Mouse (Mus musculus): ENCODE results near the gene Dnajc13. TPM values are rescaled to one million over a fixed set of nuclear protein-coding genes. Genes with fewer than 3 reads are reported as not detected.

The Dnajc13 gene
- polyA plus RNA-seq, 1 experiment from 2014 or later: 14.8 TPM

DNA sequence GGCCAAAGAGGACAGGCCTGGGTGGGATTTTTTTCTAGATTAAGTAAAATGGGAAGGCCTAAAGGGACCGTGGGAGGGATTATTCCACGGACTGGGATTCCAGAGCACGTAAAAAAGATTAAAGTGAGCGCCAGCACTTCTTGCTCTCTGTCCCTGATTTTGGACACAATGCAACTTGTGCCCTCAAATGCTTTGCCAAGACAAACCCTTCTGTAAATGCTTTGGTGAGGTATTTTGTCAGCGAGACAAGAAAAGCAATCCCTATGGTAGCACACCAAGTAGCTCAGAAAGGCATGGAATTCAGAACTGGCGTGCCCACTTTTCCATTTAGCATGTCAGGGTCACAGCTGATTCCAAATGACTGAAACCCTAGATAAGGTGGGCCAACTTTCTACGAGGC is 113.8 kb downstream of the Dnajc13 start:
- no peaks in the 10 kb centered on the region for H3K4me1 ChIP-seq (replicated peaks)
- no peaks in the 10 kb centered on the region for H3K9me3 ChIP-seq (replicated peaks)
- no peak overlapping the region for H3K4me2 ChIP-seq
- H3K4me3 ChIP-seq: no peak overlapping the region
- no peak overlapping the region for H3K27ac ChIP-seq
- H3K36me3 ChIP-seq: peaks cover 30% of the 10 kb centered on the region
- no peaks in the 10 kb centered on the region for H3K27me3 ChIP-seq
- 77% methylated on average over 7 of the region's 7 CpGs for WGBS
- no peak overlapping the region for H3K9ac ChIP-seq
- no peak for ATAC-seq (replicated peaks; ENCODE audit: insufficient number of reproducible peaks, insufficient read depth, low FRiP score, low read depth)

DNA sequence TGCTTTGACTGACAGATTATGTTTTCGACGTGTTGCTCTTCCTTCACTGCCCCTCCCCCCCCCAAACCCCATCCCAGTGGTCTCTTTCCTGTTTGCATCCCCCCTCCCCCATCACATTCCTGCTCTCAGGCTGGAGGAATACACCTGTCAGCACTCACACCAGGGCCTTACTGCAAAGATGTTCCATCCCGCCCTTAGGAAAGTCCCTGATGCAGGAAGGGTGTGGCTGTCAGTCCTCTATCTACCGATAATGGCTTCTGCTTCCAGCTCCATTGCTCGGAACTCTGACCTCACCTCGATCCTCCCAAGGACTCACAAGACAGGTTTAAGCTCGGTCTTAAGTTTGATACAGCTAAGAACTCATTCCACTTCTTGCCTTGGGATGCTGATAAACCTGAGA is 116.0 kb downstream of the Dnajc13 start:
- no peak overlapping the region for H3K9ac ChIP-seq
- no peak overlapping the region for H3K27ac ChIP-seq
- 56% methylated on average over 7 of the region's 7 CpGs for WGBS
- H3K4me1 ChIP-seq (replicated peaks): no peaks in the 10 kb centered on the region
- H3K4me2 ChIP-seq: no peak overlapping the region
- no peak for ATAC-seq (replicated peaks; ENCODE audit: insufficient number of reproducible peaks, insufficient read depth, low FRiP score, low read depth)
- H3K9me3 ChIP-seq (replicated peaks): no peaks in the 10 kb centered on the region
- H3K36me3 ChIP-seq: peaks cover 18% of the 10 kb centered on the region
- no peaks in the 10 kb centered on the region for H3K27me3 ChIP-seq
- no peak overlapping the region for H3K4me3 ChIP-seq

DNA sequence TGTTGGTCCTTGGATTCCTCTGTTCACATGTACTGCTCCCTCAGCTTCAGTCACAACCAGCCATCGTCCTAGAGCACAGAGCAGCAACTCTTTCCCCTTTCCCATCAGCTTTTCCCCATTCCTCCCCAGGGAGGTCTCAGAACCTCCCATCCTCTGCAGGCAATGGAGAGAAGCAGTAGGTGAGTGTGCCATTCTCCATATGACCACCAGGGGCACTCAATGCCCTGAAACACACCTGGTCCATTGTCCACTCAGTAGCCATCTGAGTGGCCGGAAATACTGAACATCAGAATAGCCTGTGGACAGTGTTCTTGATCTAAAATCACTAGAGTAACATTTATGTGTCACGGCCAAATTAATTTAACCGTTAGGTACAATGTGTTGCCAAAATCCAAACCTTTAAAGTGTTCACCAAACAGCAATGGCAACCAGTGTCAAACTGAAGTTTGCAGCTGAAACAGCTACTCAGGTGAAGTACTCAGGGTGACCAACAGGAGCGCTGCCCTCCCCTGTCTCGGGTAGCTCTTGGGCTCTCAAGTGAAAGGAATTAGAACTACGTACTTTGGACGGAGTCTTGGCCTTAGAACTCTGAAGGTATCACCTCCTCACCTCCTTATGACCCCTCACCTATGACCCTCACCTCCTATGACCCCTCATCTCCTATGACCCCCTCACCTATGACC is 118.3 kb downstream of the Dnajc13 start:
- WGBS: 78% methylated on average over 8 of the region's 8 CpGs
- Histone ChIP-seq H3K27ac (no peak overlapping the region), H3K9me3 (replicated peaks) (no peaks in the 10 kb centered on the region), H3K9ac (no peak overlapping the region), H3K4me3 (no peak overlapping the region), H3K4me2 (no peak overlapping the region), H3K4me1 (replicated peaks) (no peaks in the 10 kb centered on the region), H3K36me3 (no peaks in the 10 kb centered on the region), H3K27me3 (no peaks in the 10 kb centered on the region)
- no peak; the same call in 1 of the 2 replicates for ATAC-seq (replicated peaks; ENCODE audit: insufficient number of reproducible peaks, insufficient read depth, low FRiP score, low read depth)

DNA sequence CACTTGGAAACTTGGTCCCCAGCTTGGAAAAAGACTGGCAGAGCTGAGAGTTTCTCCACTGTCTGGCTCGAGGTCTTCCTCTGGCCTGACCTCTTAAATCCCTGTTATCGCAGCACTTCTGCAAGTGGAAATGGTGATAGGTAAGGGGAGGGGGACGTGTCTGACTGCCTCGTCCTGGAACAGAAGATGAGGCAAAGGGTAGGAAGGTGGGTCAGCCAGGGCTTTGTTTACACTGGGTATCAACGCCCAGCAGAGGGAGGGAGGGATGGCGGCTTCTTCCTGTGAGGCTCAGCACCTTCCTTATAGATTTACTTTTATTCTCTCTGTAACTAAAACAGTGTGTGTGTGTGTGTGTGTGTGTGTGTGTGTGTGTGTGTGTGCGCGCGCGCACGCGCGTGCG is 119.9 kb downstream of the Dnajc13 start:
- Histone ChIP-seq H3K27ac (no peak overlapping the region), H3K9ac (no peak overlapping the region), H3K4me3 (no peak overlapping the region), H3K27me3 (no peaks in the 10 kb centered on the region), H3K36me3 (no peaks in the 10 kb centered on the region), H3K4me1 (replicated peaks) (no peaks in the 10 kb centered on the region), H3K4me2 (no peak overlapping the region), H3K9me3 (replicated peaks) (no peaks in the 10 kb centered on the region)
- peak; percentile 60; the same call in 1 of the 2 replicates for ATAC-seq (replicated peaks; ENCODE audit: insufficient number of reproducible peaks, insufficient read depth, low FRiP score, low read depth)
- 75% methylated on average over 14 of the region's 14 CpGs for WGBS

DNA sequence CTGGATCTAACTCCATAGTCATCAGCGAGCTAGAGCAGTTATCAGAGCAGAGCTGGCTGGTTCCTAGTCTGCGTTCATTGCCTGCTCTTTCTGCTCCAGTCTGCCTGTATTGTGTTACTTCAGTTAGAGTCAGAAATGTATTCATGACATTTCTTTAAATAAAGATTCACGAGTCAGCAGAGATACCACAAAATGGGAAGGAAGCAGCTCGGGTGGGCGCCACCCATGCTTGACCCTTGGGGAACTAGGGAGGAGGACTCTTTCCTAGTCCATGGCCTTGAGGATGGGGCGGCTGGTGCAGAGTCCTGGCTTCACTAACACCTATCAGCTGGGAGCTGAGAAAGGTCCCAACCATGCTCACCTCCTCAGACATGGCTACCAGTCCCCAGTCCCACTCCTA is 122.4 kb downstream of the Dnajc13 start:
- Histone ChIP-seq H3K4me1 (replicated peaks) (no peaks in the 10 kb centered on the region), H3K4me3 (no peak overlapping the region), H3K4me2 (no peak overlapping the region), H3K27me3 (no peaks in the 10 kb centered on the region), H3K9ac (no peak overlapping the region), H3K27ac (no peak overlapping the region), H3K9me3 (replicated peaks) (no peaks in the 10 kb centered on the region), H3K36me3 (no peaks in the 10 kb centered on the region)
- 73% methylated on average over 6 of the region's 6 CpGs for WGBS
- no peak for ATAC-seq (replicated peaks; ENCODE audit: insufficient number of reproducible peaks, insufficient read depth, low FRiP score, low read depth)

DNA sequence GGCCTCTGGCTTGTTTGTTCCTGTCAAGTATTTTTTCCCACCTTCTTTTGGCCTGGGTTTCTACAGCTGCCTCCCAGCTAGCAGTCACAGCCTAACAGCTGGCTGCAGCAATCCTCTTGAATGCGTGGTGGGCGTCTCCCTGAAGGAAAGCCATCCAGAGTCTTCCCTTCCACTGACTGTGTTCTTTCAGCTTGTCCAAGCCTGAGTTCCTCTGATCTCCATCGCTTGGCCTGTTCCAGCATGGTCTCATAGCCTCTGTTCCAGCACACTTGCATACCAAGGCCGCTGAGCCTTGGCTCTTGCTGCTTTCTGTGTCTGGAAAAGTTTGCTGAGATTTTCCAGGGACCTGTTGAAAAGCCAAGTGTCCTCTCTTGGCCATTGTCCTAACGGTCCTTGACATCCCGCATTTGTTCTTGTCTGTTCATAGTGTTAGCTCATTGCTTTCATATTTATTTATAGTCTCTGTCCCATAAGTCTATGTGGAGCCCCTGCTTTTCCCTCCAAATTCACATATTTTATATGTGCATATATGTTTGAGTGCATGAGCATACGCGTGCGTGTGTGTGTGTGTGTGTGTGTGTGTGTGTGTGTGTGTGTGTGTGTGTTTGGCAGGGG is 132.5 kb downstream of the Dnajc13 start:
- no peak overlapping the region for H3K4me3 ChIP-seq
- H3K9me3 ChIP-seq (replicated peaks): no peaks in the 10 kb centered on the region
- H3K9ac ChIP-seq: no peak overlapping the region
- WGBS: 66% methylated on average over 9 of the region's 9 CpGs
- ATAC-seq (replicated peaks; ENCODE audit: insufficient number of reproducible peaks, insufficient read depth, low FRiP score, low read depth): peak; percentile 76
- H3K4me2 ChIP-seq: no peak overlapping the region
- no peaks in the 10 kb centered on the region for H3K27me3 ChIP-seq
- H3K36me3 ChIP-seq: no peaks in the 10 kb centered on the region
- peaks cover 8% of the 10 kb centered on the region for H3K4me1 ChIP-seq (replicated peaks)
- H3K27ac ChIP-seq: peak overlapping the region; percentile 47; the same call in 1 of the 2 replicates

DNA sequence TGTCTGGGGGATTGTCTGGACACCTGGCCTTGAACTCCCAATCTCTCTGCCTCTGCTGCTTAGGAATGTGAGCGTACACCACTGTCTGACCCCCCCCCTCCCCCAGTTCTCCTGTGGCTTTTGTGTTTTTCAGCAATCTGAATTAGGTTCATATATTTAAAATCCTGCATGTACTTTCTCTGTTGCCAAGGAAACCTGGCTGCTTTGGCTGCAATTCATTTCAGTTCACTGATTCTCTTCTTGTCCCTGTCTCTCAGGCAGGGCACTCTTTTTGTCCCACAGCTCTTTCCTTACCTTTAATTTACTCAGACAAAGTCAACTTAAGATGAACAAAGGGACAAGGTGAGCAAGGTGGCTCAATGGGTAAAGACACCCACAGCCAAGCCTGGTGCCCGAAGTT is 134.6 kb downstream of the Dnajc13 start:
- H3K9ac ChIP-seq: no peak overlapping the region
- H3K4me2 ChIP-seq: no peak overlapping the region
- H3K27me3 ChIP-seq: no peaks in the 10 kb centered on the region
- H3K9me3 ChIP-seq (replicated peaks): no peaks in the 10 kb centered on the region
- H3K27ac ChIP-seq: no peak overlapping the region
- H3K36me3 ChIP-seq: no peaks in the 10 kb centered on the region
- peaks cover 8% of the 10 kb centered on the region for H3K4me1 ChIP-seq (replicated peaks)
- 81% methylated on average over 2 of the region's 2 CpGs for WGBS
- ATAC-seq (replicated peaks; ENCODE audit: insufficient number of reproducible peaks, insufficient read depth, low FRiP score, low read depth): no peak
- no peak overlapping the region for H3K4me3 ChIP-seq

DNA sequence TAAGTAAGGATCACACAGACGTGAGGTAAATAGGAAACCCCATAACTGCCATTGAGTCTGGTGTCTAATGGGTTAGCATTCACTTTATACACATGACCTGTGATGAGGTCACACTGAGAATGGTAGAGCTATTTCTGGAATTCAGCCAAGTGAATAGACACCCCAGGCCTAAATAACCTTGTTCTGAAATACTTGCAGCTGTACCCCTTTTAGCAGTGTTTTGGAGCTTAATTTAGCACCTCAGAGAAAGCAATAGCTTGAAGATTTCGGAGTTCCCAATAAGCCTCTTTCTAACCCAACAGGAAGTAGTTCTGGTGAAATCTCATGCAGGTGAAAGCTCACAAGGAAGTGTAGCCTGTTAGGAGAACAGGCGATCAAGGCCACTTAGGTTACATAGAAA is 135.9 kb downstream of the Dnajc13 start, which contains the start of gene Ackr4:
TSS of gene Ackr4 (minus strand) at position 101 of the 400 bp plus-strand sequence.
- no peak for ATAC-seq (replicated peaks; ENCODE audit: insufficient number of reproducible peaks, insufficient read depth, low FRiP score, low read depth)
- Histone ChIP-seq H3K4me3 (no peak within 1 kb of the TSS), H3K9me3 (replicated peaks) (no peaks in the 10 kb centered on the region), H3K27ac (no peak within 1 kb of the TSS), H3K27me3 (no peaks in the 10 kb centered on the region), H3K9ac (no peak within 1 kb of the TSS), H3K36me3 (no peaks in the 10 kb centered on the region), H3K4me2 (no peak within 1 kb of the TSS), H3K4me1 (replicated peaks) (peaks cover 8% of the 10 kb centered on the region)
- 80% methylated on average over 3 of the region's 3 CpGs for WGBS

DNA sequence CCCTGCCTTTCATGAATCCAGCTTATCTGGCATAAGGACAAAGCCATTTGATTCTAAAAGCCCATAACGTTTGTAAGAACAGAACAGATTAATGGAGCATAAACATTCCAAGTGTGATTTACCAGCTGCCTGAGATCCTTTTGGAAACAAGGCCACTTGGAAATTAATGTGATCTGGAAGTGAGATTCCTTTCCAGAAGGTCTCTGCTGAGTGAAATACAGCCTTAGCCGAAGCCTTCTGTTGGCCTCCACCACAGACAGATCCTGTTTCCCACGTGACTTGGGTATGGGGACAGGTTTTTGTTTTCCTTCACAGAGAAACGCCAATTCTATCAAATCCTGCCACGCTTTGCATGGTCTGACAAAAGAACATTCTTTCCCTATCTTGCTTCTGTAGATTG is 139.1 kb downstream of the Dnajc13 start:
- Histone ChIP-seq H3K4me3 (no peak overlapping the region), H3K27ac (no peak overlapping the region), H3K4me1 (replicated peaks) (0 out of 2 replicates have a peak, but pooled peaks cover 2% of the 10 kb centered on the region), H3K27me3 (no peaks in the 10 kb centered on the region), H3K4me2 (no peak overlapping the region), H3K9ac (no peak overlapping the region), H3K9me3 (replicated peaks) (no peaks in the 10 kb centered on the region), H3K36me3 (no peaks in the 10 kb centered on the region)
- WGBS: 40% methylated on average over 5 of the region's 5 CpGs
- no peak for ATAC-seq (replicated peaks; ENCODE audit: insufficient number of reproducible peaks, insufficient read depth, low FRiP score, low read depth)

DNA sequence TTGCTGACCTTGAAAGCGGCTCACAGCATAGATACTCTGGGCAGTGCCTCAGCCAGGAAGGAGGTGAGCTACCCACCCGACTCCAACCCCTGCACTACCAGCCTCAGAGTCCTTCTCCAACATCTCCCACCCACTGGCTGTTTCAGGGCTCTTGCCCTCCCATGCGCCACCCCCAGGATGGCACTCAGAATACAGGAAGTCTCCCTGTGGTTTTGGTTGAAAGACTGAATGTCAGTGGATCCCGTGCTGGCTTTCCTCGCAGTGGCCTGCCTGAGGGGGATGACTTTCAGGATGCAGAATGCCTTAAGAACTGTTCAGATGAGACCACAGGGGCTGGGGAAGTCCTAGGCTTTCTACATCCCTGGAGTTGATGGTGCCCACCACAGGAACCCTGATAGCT is 139.6 kb downstream of the Dnajc13 start:
- Histone ChIP-seq H3K4me3 (no peak overlapping the region), H3K9me3 (replicated peaks) (no peaks in the 10 kb centered on the region), H3K4me2 (no peak overlapping the region), H3K27ac (no peak overlapping the region), H3K36me3 (no peaks in the 10 kb centered on the region), H3K9ac (no peak overlapping the region), H3K27me3 (no peaks in the 10 kb centered on the region), H3K4me1 (replicated peaks) (0 out of 2 replicates have a peak, but pooled peaks cover 2% of the 10 kb centered on the region)
- no peak for ATAC-seq (replicated peaks; ENCODE audit: insufficient number of reproducible peaks, insufficient read depth, low FRiP score, low read depth)
- WGBS: 66% methylated on average over 5 of the region's 5 CpGs

DNA sequence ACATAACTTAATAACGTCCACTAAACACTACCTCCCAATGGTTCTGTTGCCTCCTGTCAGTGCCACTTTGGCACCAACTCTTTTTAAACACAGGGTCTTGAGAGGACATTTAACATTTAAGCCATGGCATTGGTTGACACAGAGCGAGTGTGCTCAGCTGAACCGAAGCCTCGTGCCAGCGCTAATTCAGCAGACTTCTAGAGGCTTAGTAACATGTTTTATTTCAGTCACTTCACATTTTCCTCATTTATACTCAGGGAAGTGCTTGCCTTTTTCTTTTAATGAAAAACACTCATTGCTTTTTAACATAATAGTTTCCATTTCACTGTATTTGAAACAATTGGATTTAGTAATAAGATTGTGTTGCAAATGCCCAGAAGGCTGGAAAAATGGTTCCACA is 153.6 kb downstream of the Dnajc13 start:
- H3K4me3 ChIP-seq: no peak overlapping the region
- peaks cover 8% of the 10 kb centered on the region; the same call in 1 of the 2 replicates for H3K4me1 ChIP-seq (replicated peaks)
- 0 out of 2 replicates have a peak overlapping the region, but pooled peaks have one; percentile 17 for H3K27ac ChIP-seq
- no peak overlapping the region for H3K4me2 ChIP-seq
- H3K36me3 ChIP-seq: no peaks in the 10 kb centered on the region
- H3K27me3 ChIP-seq: no peaks in the 10 kb centered on the region
- no peak for ATAC-seq (replicated peaks; ENCODE audit: insufficient number of reproducible peaks, insufficient read depth, low FRiP score, low read depth)
- H3K9ac ChIP-seq: no peak overlapping the region
- H3K9me3 ChIP-seq (replicated peaks): 0 out of 2 replicates have a peak, but pooled peaks cover 7% of the 10 kb centered on the region
- WGBS: 89% methylated on average over 5 of the region's 5 CpGs

Data from heart, embryonic 15.5 days (tissue).